Mouse (Mus musculus) frontal cortex, adult 2 months (tissue): ENCODE measurements at regions not wholly inside any gene's neighbourhood (a gene's known extent, or its start where the extent isn't known, plus 50 kb on each side); places are given as distances from the start of the nearest gene placed in this dataset.

Experiments
- DNase-seq, 2 experiments: peaks; one replicate each; pipeline ENCODE4 v3.0.0; 2022; ENCODE audit warnings: low spot score in 1 of 2; ENCODE audit errors: extremely low spot score in 1 of 2

GRCm38 (mm10) chr17:68916531-68916930 is 90.1 kb downstream of the Tmem200c start:
- peak in 1 of 2 experiments; percentile 56 for DNase-seq

- peak; percentile 28 to 42 for DNase-seq
Observed at GRCm38 (mm10) chr17:68918228-68918627, 91.8 kb downstream of the Tmem200c start.

DNA sequence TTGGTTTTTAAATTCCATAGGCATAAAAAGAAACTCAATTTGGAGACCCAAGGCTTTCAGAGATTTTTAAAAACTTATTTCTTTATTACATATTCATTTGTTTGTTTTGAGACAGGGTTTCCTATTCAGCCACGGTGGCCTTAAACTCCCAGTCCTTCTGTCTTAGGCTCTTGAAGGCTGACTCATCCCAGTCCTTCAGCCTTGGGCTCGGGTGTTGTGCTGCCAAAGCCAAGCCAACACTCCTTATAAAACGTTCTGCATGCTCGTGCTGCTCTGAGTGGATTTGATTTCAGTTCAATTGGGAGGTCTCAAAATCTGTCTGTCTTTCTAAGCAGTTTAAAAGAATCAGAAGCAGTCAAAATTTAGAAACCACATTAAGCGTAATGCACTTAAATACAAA is 96.8 kb downstream of the Tmem200c start:
- DNase-seq, result no peak

DNA sequence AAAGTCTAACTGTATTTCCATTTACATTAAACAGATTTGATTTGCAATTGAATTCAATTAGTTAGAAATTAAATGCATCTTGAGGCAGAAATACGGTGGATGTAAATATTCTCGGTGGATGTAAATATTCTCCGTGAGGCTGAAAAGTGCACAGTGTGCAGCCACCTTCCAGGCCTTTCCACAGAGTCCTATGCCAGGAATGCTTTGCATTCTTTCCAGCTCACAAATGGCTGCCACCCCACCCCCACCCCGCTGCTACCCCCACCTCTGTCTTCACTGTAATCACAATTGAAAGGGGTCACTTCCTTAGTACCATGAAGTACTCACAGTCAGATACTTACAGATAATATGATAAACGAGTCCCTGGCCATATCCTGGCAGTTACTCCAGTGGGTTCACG is 101.0 kb downstream of the Tmem200c start:
- DNase-seq, result no peak

DNA sequence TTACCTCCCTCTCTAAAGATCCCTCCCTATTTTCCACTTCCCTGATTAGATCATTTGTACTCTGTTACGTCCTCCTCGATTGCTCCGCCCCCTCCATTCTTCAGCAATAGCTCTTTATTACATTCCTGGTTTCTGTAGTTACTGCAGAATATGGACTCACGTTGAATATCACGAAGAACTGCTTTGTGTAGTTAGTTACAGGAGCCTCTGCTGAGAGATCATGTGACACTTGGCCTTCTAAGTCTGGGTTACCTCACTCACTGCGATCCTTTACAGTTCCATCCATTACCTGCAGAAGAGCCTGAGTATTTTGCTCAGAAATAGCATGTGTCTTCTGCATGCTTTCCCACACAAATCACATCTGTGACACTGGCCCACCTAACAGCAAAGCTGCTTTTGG is 102.3 kb downstream of the Tmem200c start:
- DNase-seq, result no peak

DNA sequence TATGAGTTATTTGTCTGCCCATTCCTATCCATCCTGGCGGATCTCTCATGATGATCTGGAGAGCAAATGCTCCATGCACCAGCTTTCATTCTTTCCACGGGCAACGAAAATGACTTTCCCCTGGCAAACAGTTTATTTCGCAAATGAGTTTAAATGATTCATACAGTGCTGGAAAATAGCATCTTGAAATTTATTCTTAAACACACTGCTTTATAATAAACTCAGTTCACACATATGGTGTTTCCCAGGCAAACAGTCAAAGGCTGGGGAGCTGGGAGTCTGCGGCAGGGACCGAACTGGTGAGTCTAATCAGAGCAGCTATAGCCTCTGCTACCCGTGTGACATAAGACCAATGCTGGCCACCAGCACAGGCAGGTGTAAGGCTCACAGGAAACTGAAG is 106.8 kb downstream of the Tmem200c start:
- DNase-seq, result peak in 1 of 2 experiments; percentile 36

GRCm38 (mm10) chr17:68934066-68934465 is 107.6 kb downstream of the Tmem200c start:
- DNase-seq, result no peak

DNA sequence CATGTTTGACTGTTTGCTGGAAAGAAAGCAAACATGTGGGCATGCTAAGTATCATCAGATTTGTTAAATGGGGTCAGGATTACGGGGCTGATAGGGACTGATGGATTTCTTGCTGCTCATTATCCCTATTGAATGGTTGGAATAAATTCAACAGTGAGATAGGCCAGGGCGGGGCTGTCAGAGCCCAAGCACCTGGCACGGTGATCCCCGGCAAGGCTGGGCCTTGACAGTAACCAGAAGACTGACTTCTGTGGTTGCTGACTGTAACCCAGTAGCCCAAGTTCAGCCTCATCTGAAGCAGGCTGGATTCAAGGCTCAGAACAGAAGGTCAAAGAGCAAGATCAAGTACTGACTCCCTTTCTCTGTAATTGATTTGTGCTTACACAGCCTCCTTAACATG is 109.6 kb downstream of the Tmem200c start:
- DNase-seq, result no peak

DNA sequence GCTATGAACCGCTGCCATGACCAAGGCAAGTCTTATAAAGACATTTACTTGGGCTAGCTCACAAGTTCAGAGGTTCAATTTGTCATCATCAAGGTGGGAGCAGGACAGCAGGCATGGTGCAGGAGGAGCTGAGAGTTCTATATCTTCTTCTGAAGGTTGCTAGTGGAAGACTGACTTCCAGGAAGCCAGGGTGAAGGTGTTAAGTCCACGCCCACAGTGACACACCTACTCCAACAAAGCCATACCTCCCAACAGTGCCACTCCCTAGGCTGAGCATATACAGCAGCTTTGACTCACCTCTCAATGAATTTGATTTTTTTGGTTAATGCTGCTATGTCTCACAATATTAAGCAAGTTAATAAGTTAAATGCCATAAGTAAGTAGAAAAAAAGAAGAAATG is 119.2 kb upstream of the Epb41l3 start:
- DNase-seq, result no peak

DNA sequence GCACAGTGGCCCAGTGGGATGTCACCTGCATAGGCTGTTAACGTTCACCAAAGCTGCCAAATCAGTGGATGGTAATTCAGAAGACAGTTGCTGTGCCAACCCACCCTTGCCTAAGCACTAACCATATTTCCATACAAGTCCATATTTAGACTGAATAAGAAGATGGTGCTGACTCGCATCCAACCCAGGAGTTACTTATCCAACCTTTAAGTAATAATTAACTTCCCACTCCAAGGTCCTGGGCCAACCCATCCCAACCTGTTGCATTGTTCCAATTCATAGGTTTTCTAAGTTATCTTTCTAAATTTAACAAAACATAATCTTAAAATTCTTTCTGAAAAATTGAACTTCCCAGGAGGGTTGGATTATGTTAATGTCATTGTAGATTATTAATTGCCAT is 114.3 kb upstream of the Epb41l3 start:
- DNase-seq, result no peak

GRCm38 (mm10) chr17:68975606-68976005 is 99.9 kb upstream of the Epb41l3 start:
- no peak for DNase-seq

DNA sequence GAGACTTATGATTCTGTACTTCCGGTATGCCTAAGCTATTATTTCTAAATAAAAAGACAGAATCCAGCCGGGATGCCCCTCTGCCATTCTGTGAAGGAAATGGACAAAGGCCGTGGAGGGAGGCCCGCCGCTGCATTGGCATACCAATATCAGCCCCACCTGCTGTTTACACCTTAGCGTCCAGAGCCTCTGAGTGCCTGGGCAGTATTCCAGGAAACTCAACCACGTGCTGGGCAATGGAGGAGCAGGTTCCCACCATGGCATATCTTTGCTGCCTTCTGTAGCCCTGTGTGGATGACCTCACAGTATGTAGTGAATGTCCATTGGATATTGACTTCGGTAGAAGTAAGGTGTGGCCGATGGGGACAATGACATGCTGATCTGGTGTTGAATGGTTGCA is 97.3 kb upstream of the Epb41l3 start:
- DNase-seq, result no peak

DNA sequence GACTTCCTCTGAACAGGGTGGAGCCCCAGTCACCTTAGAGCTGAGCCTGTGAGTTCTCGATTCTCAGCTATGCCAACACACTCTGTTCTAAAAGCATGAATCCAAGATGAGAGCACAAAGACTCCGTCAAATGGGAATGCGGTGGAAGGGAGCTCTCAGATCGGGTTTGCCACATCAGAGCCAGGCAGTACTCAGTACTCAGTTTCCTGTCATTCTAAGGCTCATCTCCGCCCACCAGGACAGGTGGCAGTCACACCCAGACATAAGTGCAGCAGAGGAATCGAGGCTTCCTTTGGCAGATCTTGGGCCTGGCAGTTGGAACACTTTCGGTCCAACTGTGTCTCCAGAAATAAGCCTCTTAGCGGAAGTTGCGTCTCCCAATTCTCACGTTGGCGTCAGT is 94.4 kb upstream of the Epb41l3 start:
- DNase-seq, result no peak

DNA sequence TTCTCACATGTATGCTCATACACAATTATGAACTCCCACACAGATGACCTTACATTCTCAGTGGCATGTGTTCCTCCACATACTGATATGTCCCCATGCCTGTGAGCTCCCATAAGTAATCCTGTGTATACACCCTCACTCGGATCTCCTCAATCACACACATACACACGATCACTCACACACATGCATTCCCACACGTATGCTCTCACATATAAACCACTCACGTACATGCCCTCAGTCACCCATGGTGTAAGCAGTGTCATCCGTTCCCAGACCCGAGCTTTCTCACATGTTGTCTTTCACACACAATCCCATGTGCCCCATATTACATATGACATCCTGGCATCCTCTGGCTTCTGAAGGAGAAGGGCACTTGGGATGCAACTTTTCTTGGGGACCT is 93.4 kb upstream of the Epb41l3 start:
- no peak for DNase-seq

DNA sequence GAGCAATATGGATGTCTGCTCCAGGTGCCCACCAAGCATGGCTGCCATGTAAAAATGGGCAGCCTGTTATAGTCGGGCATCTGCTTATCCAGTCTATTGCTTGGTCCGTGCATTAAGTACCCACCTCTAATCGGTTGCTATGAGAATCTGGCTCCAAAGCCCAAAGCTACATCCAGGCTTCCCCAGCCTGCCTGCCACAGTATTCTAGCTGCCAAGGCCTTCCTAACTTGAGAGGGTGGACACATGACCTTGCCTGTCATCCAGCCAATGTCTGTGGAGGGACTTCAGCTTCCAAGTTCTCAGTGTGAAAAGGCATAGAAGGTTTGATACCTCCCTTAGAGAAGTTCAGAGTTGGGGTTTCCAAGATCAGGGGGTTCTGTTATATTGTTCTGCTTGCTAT is 75.6 kb upstream of the Epb41l3 start:
- no peak for DNase-seq

DNA sequence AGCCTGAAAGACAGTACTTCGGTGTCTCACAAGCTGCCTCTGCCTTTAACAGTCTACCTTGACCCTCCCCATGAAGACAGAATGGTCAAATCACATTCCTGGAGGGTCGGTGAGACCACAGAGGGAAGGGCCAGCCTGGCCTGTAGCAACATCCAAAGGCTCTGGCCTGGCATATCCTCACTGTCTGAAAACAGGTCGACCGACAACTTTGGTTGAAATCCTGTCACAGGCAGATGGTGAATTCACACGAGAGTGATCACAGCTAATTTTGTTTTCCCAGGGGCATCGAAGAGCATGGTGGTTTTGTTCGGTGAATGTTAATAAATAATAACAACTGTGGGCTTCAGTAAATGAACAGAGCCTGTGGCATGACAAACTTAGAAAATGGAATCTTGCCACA is 71.4 kb upstream of the Epb41l3 start:
- no peak for DNase-seq

GRCm38 (mm10) chr17:69006272-69006671 is 69.2 kb upstream of the Epb41l3 start:
- DNase-seq, result no peak
